Mouse (Mus musculus): Measurements from ENCODE around the gene Cerkl. TPM values are rescaled to one million over a fixed set of nuclear protein-coding genes. Genes with fewer than 3 reads are reported as not detected.

The Cerkl gene
- polyA plus RNA-seq, 1 experiment from 2014 or later: 1.5 TPM

DNA sequence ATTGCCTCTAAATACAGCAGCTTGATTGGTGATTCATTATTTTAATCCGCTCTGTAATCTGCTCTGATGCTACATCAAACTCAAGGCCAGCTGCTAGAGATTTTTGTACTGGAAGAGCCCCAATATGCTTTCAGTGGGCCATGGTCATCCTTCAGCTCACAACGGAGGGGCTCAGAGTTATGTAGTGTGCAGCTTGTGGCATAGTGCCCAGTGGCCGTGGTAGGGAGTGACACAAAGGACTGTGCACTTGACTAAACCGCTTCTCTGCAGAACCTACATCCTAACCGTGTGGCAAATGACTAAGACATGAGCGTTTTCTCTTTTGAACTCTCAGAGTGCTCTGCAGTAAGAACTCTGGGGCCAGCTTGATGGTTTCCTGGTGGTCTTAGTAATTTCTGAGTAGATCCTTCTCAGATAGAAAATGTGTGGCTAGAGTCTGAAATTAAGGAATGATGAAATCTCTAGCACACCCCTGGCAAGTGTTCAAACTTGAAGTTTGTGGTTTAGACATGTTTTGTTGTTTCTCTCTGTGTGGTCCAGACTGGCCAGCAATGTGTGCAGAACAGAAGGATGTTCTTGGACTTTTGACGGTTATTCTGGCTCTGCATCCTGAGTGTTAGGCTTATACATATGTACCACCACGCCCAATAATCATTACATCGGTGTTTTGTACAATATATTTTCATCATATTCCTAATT, 140.3 kb downstream of the Cerkl start:
- H3K9ac ChIP-seq: no peak overlapping the region
- ATAC-seq: no peak
- no peaks in the 10 kb centered on the region for H3K27me3 ChIP-seq (replicated peaks)
- no peak overlapping the region for H3K27ac ChIP-seq
- H3K4me1 ChIP-seq (replicated peaks): no peaks in the 10 kb centered on the region
- H3K9me3 ChIP-seq: no peaks in the 10 kb centered on the region
- H3K4me2 ChIP-seq (replicated peaks): no peak overlapping the region
- no peaks in the 10 kb centered on the region for H3K36me3 ChIP-seq
- no peak overlapping the region for H3K4me3 ChIP-seq (replicated peaks)
- WGBS: 80% methylated on average over 9 of the region's 9 CpGs

- 93% methylated on average over 4 of the region's 4 CpGs for WGBS
- Histone ChIP-seq H3K36me3 (no peaks in the 10 kb centered on the region), H3K27me3 (replicated peaks) (no peaks in the 10 kb centered on the region), H3K9ac (no peak overlapping the region), H3K9me3 (no peaks in the 10 kb centered on the region), H3K4me2 (replicated peaks) (no peak overlapping the region), H3K27ac (no peak overlapping the region), H3K4me3 (replicated peaks) (no peak overlapping the region), H3K4me1 (replicated peaks) (no peaks in the 10 kb centered on the region)
- ATAC-seq: no peak
These were observed 141.5 kb downstream of the Cerkl start for GRCm38 (mm10) chr2:79315108-79315507.

DNA sequence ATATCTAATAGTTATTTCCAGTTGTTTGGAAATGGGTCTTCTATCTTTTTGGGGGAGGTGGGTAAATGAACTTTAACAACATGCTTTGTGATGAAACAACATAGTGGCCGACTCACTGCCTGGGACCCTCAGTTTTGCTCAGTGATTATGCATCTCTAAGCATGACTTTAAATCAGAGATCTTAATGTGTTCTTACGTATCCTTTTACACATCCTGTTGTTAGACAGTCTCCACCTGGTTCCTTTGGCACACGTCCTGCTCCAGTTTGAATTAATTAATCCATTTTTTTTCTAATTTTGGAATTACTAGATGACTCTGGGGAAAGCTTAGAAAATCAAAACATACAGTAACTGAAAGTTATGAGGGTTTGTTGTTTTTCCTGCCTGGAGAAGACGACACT, 144.1 kb downstream of the Cerkl start:
- Histone ChIP-seq H3K4me1 (replicated peaks) (no peaks in the 10 kb centered on the region), H3K4me2 (replicated peaks) (no peak overlapping the region), H3K9ac (no peak overlapping the region), H3K36me3 (no peaks in the 10 kb centered on the region), H3K27ac (no peak overlapping the region), H3K27me3 (replicated peaks) (no peaks in the 10 kb centered on the region), H3K9me3 (no peaks in the 10 kb centered on the region), H3K4me3 (replicated peaks) (no peak overlapping the region)
- WGBS: 55% methylated on average over 4 of the region's 4 CpGs
- ATAC-seq: no peak

GRCm38 (mm10) chr2:79309454-79310118, 147.0 kb downstream of the Cerkl start:
- Histone ChIP-seq H3K4me1 (replicated peaks) (no peaks in the 10 kb centered on the region), H3K9me3 (no peaks in the 10 kb centered on the region), H3K9ac (no peak overlapping the region), H3K36me3 (no peaks in the 10 kb centered on the region), H3K4me3 (replicated peaks) (no peak overlapping the region), H3K4me2 (replicated peaks) (no peak overlapping the region), H3K27ac (no peak overlapping the region), H3K27me3 (replicated peaks) (no peaks in the 10 kb centered on the region)
- no peak for ATAC-seq
- 89% methylated on average over 13 of the region's 13 CpGs for WGBS

DNA sequence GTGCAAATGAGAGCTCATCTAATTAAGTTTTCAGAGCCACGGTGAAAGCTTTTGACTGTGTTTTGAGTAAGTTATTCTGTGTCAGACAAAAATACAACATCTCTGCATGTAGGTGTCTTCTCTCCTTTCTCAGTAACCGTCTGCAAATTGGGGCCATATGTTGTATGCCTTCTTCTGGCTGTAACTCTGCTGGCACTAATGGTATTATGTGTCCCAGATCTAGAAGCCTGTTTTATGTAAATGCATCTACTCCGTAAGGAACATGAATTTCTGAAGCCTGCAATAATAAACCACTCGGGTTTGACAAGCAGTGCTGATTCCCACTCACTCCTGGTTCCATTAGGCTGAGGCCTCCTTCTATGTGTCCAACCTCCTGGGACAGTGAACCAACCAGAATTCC, 149.0 kb downstream of the Cerkl start:
- ATAC-seq: no peak

GRCm38 (mm10) chr2:79302398-79302797, 154.2 kb downstream of the Cerkl start:
- Histone ChIP-seq H3K27me3 (replicated peaks) (no peaks in the 10 kb centered on the region), H3K36me3 (no peaks in the 10 kb centered on the region), H3K27ac (no peak overlapping the region), H3K4me1 (replicated peaks) (no peaks in the 10 kb centered on the region), H3K9me3 (no peaks in the 10 kb centered on the region), H3K4me2 (replicated peaks) (no peak overlapping the region), H3K4me3 (replicated peaks) (no peak overlapping the region), H3K9ac (no peak overlapping the region)
- ATAC-seq: no peak

More for the DNA sequence above, 149.0 kb downstream of the Cerkl start:
- no peaks in the 10 kb centered on the region for H3K4me1 ChIP-seq (replicated peaks)
- H3K9ac ChIP-seq: no peak overlapping the region
- 81% methylated on average over 4 of the region's 4 CpGs for WGBS
- no peak overlapping the region for H3K27ac ChIP-seq
- no peak overlapping the region for H3K4me2 ChIP-seq (replicated peaks)
- no peaks in the 10 kb centered on the region for H3K9me3 ChIP-seq
- no peak overlapping the region for H3K4me3 ChIP-seq (replicated peaks)
- H3K27me3 ChIP-seq (replicated peaks): no peaks in the 10 kb centered on the region
- no peaks in the 10 kb centered on the region for H3K36me3 ChIP-seq

- Histone ChIP-seq H3K4me3 (replicated peaks) (no peak overlapping the region), H3K9ac (no peak overlapping the region), H3K9me3 (no peaks in the 10 kb centered on the region), H3K27ac (no peak overlapping the region), H3K36me3 (no peaks in the 10 kb centered on the region), H3K4me2 (replicated peaks) (no peak overlapping the region), H3K4me1 (replicated peaks) (no peaks in the 10 kb centered on the region), H3K27me3 (replicated peaks) (no peaks in the 10 kb centered on the region)
- WGBS: 85% methylated on average over 6 of the region's 6 CpGs
- ATAC-seq: no peak
These were observed 164.2 kb downstream of the Cerkl start for GRCm38 (mm10) chr2:79292431-79292830.

GRCm38 (mm10) chr2:79291922-79292321, 164.7 kb downstream of the Cerkl start:
- no peak for ATAC-seq
- 68% methylated on average over 8 of the region's 8 CpGs for WGBS
- no peaks in the 10 kb centered on the region for H3K27me3 ChIP-seq (replicated peaks)
- H3K9ac ChIP-seq: no peak overlapping the region
- H3K9me3 ChIP-seq: no peaks in the 10 kb centered on the region
- H3K27ac ChIP-seq: no peak overlapping the region
- no peak overlapping the region for H3K4me2 ChIP-seq (replicated peaks)
- H3K4me3 ChIP-seq (replicated peaks): no peak overlapping the region
- H3K36me3 ChIP-seq: no peaks in the 10 kb centered on the region
- no peaks in the 10 kb centered on the region for H3K4me1 ChIP-seq (replicated peaks)

GRCm38 (mm10) chr2:79290149-79290548, 166.4 kb downstream of the Cerkl start:
- H3K4me3 ChIP-seq (replicated peaks): no peak overlapping the region
- H3K4me1 ChIP-seq (replicated peaks): no peaks in the 10 kb centered on the region
- ATAC-seq: no peak
- H3K27me3 ChIP-seq (replicated peaks): no peaks in the 10 kb centered on the region
- no peak overlapping the region for H3K9ac ChIP-seq
- no peaks in the 10 kb centered on the region for H3K36me3 ChIP-seq
- H3K4me2 ChIP-seq (replicated peaks): no peak overlapping the region
- WGBS: 77% methylated on average over 1 of the region's 1 CpGs
- no peak overlapping the region for H3K27ac ChIP-seq
- no peaks in the 10 kb centered on the region for H3K9me3 ChIP-seq

DNA sequence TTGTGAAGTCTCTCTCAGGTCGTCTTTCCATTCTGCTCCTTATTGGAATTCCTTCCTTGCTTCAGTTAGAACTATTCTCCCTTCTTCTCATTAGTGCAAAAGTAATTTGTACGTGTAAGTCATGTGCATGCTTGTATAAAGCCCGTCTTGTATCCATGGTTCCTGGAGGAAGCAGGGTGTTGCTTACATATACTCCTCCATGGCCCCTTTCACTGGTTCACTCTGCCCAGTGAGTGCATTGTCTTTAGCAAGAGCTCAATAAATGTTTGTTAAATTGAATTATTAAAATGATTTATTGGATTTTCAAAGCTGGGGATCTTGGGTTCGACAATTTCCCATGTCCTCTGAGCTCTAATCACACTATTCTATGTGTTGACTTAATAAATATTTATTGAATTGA, 172.4 kb downstream of the Cerkl start:
- no peak for ATAC-seq
- H3K36me3 ChIP-seq: no peaks in the 10 kb centered on the region
- H3K9ac ChIP-seq: no peak overlapping the region
- H3K27ac ChIP-seq: no peak overlapping the region
- no peak overlapping the region for H3K4me2 ChIP-seq (replicated peaks)
- H3K4me3 ChIP-seq (replicated peaks): no peak overlapping the region
- H3K4me1 ChIP-seq (replicated peaks): no peaks in the 10 kb centered on the region
- WGBS: 80% methylated on average over 4 of the region's 4 CpGs
- H3K9me3 ChIP-seq: no peaks in the 10 kb centered on the region
- H3K27me3 ChIP-seq (replicated peaks): no peaks in the 10 kb centered on the region

Other genes starting within 250 kb of the Cerkl start
- 3.8 and 3.9 TPM in 2 replicates for gene Itga4, start 201.4 kb downstream of the Cerkl start, polyA plus RNA-seq (2015; fragmentation: Nextera tagmentation; extraction: Ambion mirVana)
- gene Neurod1, start within 50 bp of the Cerkl start, polyA plus RNA-seq (2015; fragmentation: Nextera tagmentation; extraction: Ambion mirVana): 3.6 and 4.2 TPM in 2 replicates
- 19.5 and 20.5 TPM in 2 replicates for gene Itprid2, start 178.6 kb upstream of the Cerkl start, polyA plus RNA-seq (2015; fragmentation: Nextera tagmentation; extraction: Ambion mirVana)